Mouse (Mus musculus) T-cell, adult 2 months (primary cell): ENCODE data around the gene Gstt2.

Experiments used
- DNase-seq: peaks from one replicate; pipeline ENCODE4 v3.0.0; 2022; ENCODE audit warnings: low spot score

Gstt2 gene

DNA sequence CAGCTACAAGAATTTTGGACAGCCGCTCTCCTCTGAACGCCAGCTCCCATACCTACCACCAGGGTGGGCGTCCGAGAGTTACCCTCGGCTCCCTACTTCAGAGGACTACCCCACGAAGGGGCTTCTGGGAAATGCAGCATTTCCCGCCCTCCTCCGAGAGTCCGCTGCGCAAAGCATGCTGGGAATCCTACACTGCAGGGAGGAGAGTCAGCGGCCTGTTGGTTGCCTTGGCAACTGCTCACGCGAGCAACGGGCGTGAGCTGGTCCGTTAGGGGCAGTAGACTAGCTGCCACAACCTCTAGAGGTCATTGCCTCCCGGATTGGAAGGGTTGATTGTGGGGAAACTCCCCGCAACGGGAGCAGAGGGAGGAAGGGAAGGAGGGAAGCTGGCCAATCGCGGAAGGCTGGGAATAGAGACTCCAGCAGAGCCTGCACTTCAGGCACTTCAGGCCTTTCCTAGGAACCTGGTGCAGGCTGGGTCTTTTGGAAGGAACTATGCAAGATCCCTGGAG, at the start of gene Gstt2:
Gene Gstt2 (minus strand): TSS at position 177 of the 512 bp plus-strand sequence.
- DNase-seq = peak; percentile 54

DNA sequence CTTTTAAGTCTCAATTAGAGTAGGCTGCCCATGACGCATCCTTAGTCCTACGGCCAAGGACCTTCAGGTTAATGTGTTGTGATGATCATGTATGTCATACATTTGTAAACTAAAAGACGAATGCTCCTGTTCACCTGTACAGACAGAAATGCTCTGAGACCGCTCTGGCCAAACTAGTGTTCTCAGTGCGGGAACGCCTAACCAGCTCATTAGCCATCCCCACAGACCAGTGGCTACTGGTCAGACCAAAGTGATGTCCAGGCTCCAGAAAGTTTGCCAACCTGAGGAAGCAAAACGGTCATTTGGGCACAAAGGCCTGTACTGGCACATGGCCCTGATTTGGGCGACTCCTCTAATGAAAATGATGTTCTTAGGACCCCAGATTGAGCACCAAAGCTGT, 47.5 kb upstream of the Gstt2 start:
- DNase-seq = no peak

DNA sequence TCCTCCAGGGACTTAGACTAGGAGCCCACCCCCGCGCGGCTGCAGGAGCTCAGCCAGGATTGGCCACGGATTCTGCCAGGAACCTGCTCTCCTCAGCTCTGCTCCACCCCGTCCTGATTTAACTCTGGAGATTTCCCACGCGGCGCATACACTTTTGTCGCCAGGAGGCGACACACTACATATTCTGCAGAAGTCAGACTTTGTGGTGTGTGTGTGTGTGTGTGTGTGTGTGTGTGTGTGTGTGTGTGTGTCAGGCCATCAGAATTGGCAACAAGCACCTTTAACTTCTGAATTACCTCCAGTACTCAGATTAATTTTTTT, 46.0 kb upstream of the Gstt2 start:
- DNase-seq = peak; percentile 68

GRCm38 (mm10) chr10:75882433-75883231, 45.4 kb upstream of the Gstt2 start:
- no peak for DNase-seq

GRCm38 (mm10) chr10:75881578-75882432, 44.6 kb upstream of the Gstt2 start:
- no peak for DNase-seq

- DNase-seq = no peak
Observed at GRCm38 (mm10) chr10:75880771-75881577, 43.8 kb upstream of the Gstt2 start.

GRCm38 (mm10) chr10:75880351-75880750, 43.1 kb upstream of the Gstt2 start:
- no peak for DNase-seq

DNA sequence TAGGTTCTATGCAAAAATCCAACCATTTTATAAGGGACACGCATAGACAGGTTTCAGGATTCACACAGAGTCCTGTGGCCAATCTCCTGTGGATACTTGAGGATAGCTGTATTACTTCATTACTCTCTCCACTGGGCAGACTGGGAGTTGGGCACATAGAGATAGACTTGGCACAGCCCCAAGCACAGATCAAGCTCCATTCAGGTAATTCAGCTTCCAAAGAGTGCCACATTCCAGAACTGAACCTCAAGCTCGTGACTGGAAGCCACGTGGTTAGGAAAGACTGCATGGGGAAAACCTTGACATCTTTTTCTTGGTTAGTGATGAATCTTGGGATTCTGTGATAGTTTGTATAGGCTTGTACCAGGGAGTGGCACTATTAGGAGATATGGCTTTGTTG, 41.6 kb upstream of the Gstt2 start:
- DNase-seq = no peak

DNA sequence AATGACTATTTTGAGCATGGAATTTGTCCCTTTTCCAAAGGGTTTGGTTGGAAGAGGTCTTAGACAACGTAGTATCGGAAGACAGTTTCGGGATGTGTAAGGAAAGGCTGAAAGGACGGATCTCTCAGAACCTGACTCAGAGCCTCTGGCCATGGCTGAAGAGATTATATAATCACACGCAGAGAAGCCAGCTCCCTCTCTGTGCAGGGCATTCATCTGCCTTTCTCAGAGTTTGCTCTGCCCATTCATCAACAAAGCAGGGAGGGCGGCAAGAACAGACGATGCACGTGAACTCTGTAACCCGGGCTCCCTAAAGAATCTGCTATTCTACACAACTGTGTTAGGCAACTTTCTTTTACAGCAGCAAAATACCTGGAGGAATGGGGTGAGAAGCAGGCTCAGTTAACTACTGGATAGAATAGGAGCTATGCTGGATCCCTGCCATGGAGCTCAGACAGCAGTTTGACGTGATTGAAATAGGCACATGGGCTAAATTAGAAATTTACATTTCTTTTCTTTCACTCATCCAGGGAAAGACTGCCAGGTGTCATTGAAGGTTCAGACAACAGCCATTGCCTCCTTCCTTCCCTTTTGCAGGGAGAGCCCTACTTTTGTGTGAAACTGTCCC, 36.4 kb upstream of the Gstt2 start:
- no peak for DNase-seq

DNA sequence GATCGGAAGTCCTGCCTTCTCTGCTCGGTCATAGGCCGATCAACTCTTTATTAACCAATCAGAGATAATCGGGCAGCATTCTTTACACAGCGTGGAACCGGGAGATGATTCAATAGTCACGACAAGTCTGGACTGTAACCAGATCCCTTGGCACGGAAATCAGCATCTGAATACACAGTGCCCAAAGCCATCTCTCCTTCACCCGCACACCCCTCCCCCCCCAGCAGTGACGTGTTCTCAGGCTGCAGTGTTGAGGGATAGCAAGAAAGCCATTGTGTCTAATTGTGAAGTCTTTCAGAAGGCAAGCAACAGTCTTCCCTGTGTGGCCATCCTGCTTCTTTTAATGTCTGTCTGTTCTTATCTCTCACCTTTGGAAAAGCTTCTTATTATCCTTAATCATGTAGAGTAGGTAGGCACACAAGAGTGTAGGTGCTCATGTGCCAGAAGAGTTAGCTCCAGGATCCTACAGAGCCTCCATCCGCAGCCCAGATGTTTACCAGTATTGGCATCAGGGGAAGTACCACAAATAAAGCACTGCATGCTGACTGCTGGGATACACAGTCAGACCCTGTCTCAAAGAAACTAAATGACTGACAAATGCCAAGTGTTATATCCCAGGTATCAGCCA, 35.8 kb upstream of the Gstt2 start:
- DNase-seq = no peak

GRCm38 (mm10) chr10:75872025-75872914, 35.0 kb upstream of the Gstt2 start:
- no peak for DNase-seq

DNA sequence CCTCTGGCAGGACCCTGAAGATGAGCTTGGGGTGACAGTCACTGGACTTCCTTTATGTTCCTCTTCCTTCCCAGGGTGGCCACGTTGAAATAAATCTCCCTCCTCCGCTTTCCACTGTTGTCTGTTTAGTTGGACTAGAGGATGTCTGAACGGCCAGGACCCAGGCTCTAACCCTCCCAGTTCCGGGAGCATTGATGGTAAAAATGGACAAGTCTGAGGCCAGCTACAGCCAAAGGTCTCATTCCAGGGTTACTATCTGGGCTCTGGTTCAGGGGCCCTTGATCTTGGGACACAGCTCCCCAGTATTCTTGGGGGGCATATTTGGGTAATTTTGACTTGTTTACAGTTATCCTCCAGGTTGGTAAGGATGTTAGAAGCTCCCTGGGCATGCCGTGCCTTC, 24.4 kb upstream of the Gstt2 start:
- no peak for DNase-seq

DNA sequence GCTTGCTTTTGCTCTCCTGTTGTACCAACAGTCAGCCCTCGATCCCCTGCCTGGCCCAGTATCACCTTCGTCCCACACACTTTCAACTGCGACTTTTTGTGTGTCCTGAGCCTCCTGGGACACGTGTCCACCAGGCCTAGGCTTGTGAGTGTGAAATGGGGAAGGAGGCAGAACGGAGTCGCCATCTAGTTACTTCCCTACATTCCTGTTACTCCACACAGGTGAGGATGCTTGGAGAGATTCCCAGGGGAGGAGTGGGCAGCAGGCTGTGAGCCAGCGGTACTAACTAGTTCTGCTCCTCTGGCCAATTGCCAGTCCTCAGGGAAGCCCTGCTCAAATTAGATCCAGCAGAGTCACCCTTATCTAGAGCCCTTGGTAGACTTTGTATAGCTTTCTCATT, 23.5 kb upstream of the Gstt2 start:
- no peak for DNase-seq

GRCm38 (mm10) chr10:75859786-75860470, 22.7 kb upstream of the Gstt2 start, which contains the start of gene Mif:
Gene Mif (minus strand): TSS chr10:75860240.
- DNase-seq = peak; percentile 88

DNA sequence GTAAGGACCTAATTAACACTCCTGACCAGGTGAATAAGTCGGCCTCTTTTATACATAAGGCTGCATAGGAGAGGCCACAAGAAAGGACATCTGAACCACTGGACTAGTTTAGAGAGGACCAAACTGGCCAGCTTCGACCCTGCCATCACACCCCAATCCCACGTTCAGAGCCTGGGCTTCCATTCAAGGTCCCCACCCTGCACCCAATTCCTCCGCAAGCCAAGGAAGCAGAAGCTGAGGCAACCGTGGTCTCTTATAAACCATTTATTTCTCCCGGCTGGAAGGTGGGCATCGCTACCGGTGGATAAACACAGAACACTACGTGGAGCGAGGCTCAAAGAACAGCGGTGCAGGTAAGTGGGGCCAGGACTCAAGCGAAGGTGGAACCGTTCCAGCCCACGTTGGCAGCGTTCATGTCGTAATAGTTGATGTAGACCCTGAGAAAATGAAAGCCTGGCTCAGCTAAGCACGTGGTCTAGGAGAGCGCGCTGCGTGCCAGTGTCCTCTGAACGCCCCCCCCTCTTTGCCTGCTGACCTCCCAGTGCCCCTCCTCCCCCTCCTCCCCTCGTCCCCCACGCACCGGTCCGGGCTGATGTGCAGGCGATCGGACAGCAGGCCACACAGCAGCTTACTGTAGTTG, 22.0 kb upstream of the Gstt2 start:
- no peak for DNase-seq

GRCm38 (mm10) chr10:75857598-75857997, 20.4 kb upstream of the Gstt2 start:
- no peak for DNase-seq

DNA sequence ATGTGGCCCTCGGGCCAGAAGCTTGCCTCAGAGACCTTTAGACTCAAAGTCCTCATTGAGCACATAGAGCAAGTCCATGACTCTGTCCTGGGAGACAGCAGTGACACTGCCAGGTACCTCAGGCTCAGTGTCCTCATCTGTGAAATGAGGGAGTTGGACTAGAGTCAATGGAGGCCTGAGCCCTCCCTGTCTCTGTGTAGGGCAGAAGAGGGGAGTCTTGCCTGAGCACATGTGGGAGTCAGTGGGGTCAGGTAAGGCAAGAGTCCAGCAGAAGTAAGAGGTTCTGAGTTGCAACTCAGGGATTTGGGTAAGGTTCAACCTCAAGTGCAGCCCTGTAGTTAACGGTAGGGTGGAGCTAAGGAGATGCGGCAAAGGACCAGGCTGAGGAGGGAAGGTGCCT, 19.8 kb upstream of the Gstt2 start:
- no peak for DNase-seq

DNA sequence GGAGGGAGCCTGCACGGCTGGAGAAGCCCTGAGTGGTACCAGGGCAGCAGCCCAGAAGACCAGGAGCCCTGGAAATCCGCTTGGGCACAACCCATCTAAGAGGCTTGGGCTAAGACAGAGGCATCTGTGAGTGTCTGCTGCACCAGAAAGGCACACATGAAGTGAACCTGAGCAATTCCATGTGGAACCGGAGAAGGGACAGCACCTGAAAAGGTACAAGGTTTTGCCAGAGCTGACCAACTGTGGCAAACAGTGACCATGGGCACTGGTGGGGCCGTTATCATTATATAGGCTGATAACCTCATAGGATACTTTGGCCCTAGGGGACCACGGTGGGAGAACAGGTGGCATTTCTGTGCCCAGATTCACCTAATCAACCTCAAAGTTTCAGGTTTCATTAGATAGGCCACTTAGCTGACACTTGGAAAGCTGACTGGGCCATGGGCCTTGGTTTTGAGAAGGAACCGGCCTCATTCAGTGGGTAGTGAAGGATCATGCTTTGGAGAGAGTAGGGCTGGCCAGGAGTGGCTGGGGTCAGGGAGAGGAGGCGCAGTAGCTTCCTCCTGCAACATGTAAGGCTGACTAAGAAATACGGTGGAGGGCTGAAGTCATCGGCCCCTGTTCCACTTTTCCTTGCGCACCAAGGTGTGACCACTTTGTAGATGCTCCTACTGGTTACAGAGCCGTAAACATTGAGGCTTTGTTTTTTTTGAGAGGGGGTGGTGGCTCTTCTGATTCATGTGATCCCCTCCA, 19.1 kb upstream of the Gstt2 start:
- no peak for DNase-seq
